Comparison of ENCODE assay signal across 7 mouse cellular contexts in genomic region chr2:152406126-152406525, GRCm38 (mm10). TPM values are rescaled to one million over a fixed set of nuclear protein-coding genes. Genes with fewer than 3 reads are reported as not detected.
DNase-seq lines count a peak whose midpoint lies in the region; ATAC-seq lines count a peak whose summit lies in the region.

No protein-coding gene starts in this region.

- H3K36me3 ChIP-seq in embryonic facial prominence, embryonic 11.5 days (replicated peaks; ENCODE audit: control insufficient read depth, insufficient read depth, low read depth, low read length): no peaks in the 10 kb centered on the region
- no peaks in the 10 kb centered on the region for H3K36me3 ChIP-seq in limb, embryonic 10.5 days
- H3K36me3 ChIP-seq in midbrain, embryonic 13.5 days: no peaks in the 10 kb centered on the region

- H3K4me1 ChIP-seq in embryonic facial prominence, embryonic 11.5 days (ENCODE audit: control insufficient read depth, insufficient read depth, low read length): peaks cover 8% of the 10 kb centered on the region
- peaks cover 39% of the 10 kb centered on the region for H3K4me1 ChIP-seq in limb, embryonic 10.5 days
- H3K4me1 ChIP-seq in midbrain, embryonic 13.5 days (replicated peaks): peaks cover 32% of the 10 kb centered on the region

- no peaks in the 10 kb centered on the region for H3K27me3 ChIP-seq in embryonic facial prominence, embryonic 11.5 days (ENCODE audit: control insufficient read depth, insufficient read depth, low read length)
- H3K27me3 ChIP-seq in limb, embryonic 10.5 days (ENCODE audit: low read depth, poor library complexity, severe bottlenecking): no peaks in the 10 kb centered on the region
- H3K27me3 ChIP-seq in midbrain, embryonic 13.5 days: no peaks in the 10 kb centered on the region

- peak; percentile 93 for ATAC-seq in embryonic facial prominence, embryonic 11.5 days (replicated peaks; ENCODE audit: insufficient number of reproducible peaks, low FRiP score, low TSS enrichment, low read depth)
- peak; percentile 97 for ATAC-seq in midbrain, embryonic 13.5 days

- H3K27ac ChIP-seq in embryonic facial prominence, embryonic 11.5 days (replicated peaks; ENCODE audit: low read depth, low read length): peak overlapping the region; percentile 16; the same call in 1 of the 2 replicates
- peak overlapping the region; percentile 77 for H3K27ac ChIP-seq in limb, embryonic 10.5 days
- peak overlapping the region; percentile 81 for H3K27ac ChIP-seq in midbrain, embryonic 13.5 days

- no peaks in the 10 kb centered on the region for H3K9me3 ChIP-seq in embryonic facial prominence, embryonic 11.5 days (replicated peaks; ENCODE audit: control insufficient read depth, low read length)
- no peaks in the 10 kb centered on the region for H3K9me3 ChIP-seq in limb, embryonic 10.5 days (replicated peaks)
- no peaks in the 10 kb centered on the region for H3K9me3 ChIP-seq in midbrain, embryonic 13.5 days

- peak; percentile 98 for DNase-seq in adrenal gland, postnatal 14 days
- DNase-seq in embryonic facial prominence, embryonic 11.5 days (ENCODE audit: low spot score): peak; percentile 98
- DNase-seq in heart, adult 11 months: peak; percentile 100
- DNase-seq in kidney, adult 18-20 months: peak; percentile 92
- peak; percentile 96 for DNase-seq in limb, embryonic 10.5 days (ENCODE audit: low spot score)
- DNase-seq in spleen, adult 12 weeks (ENCODE audit: low spot score): peak; percentile 75

- peak overlapping the region; percentile 33 for H3K4me3 ChIP-seq in embryonic facial prominence, embryonic 11.5 days (ENCODE audit: low read depth, low read length)
- H3K4me3 ChIP-seq in limb, embryonic 10.5 days: peak overlapping the region; percentile 48
- peak overlapping the region; percentile 33 for H3K4me3 ChIP-seq in midbrain, embryonic 13.5 days (replicated peaks)

- peak overlapping the region; percentile 48 for H3K4me2 ChIP-seq in embryonic facial prominence, embryonic 11.5 days (ENCODE audit: low read depth, low read length)
- peak overlapping the region; percentile 57 for H3K4me2 ChIP-seq in midbrain, embryonic 13.5 days (replicated peaks)

- 0% methylated on average over 19 of the region's 19 CpGs for WGBS in embryonic facial prominence, embryonic 11.5 days
- WGBS in limb, embryonic 10.5 days: under 1% methylated on average over 19 of the region's 19 CpGs
- WGBS in midbrain, embryonic 13.5 days: under 1% methylated on average over 19 of the region's 19 CpGs

- H3K9ac ChIP-seq in embryonic facial prominence, embryonic 11.5 days (replicated peaks; ENCODE audit: low read length): no peak overlapping the region; the same call in 1 of the 2 replicates
- H3K9ac ChIP-seq in midbrain, embryonic 13.5 days (replicated peaks): peak overlapping the region; percentile 49; the same call in 1 of the 2 replicates

RNA-seq across cellular contexts. Expression of gene Sox12, which starts 8.3 kb away (rescaled TPM):
- total RNA-seq in adrenal gland, postnatal 14 days (2021): 14.7 and 16.0 TPM in 2 replicates
- polyA plus RNA-seq in embryonic facial prominence, embryonic 11.5 days (2014; fragmentation: Nextera tagmentation; extraction: Ambion mirVana): 19.6 and 20.7 TPM in 2 replicates
- 9.9 and 11.8 TPM in 2 replicates for polyA plus RNA-seq in limb, embryonic 10.5 days (2016; fragmentation: Nextera tagmentation; extraction: Ambion mirVana)
- 18.2 and 18.5 TPM in 2 replicates for polyA plus RNA-seq in midbrain, embryonic 13.5 days (2015; fragmentation: Nextera tagmentation; extraction: Ambion mirVana)

RNA-seq across cellular contexts. Expression of gene Zcchc3, which starts 8.7 kb away (rescaled TPM):
- 8.3 and 9.9 TPM in 2 replicates for total RNA-seq in adrenal gland, postnatal 14 days (2021)
- polyA plus RNA-seq in embryonic facial prominence, embryonic 11.5 days (2014; fragmentation: Nextera tagmentation; extraction: Ambion mirVana): 61.6 and 67.7 TPM in 2 replicates
- 64.9 and 67.2 TPM in 2 replicates for polyA plus RNA-seq in limb, embryonic 10.5 days (2016; fragmentation: Nextera tagmentation; extraction: Ambion mirVana)
- 21.4 and 26.4 TPM in 2 replicates for polyA plus RNA-seq in midbrain, embryonic 13.5 days (2015; fragmentation: Nextera tagmentation; extraction: Ambion mirVana)

RNA-seq across cellular contexts. Expression of gene 6820408C15Rik, which starts 9.3 kb away (rescaled TPM):
- 0.37 and 0.38 TPM in 2 replicates for total RNA-seq in adrenal gland, postnatal 14 days (2021)
- 0.17 and 0.24 TPM in 2 replicates for polyA plus RNA-seq in embryonic facial prominence, embryonic 11.5 days (2014; fragmentation: Nextera tagmentation; extraction: Ambion mirVana)
- 0.40 and 0.61 TPM in 2 replicates for polyA plus RNA-seq in limb, embryonic 10.5 days (2016; fragmentation: Nextera tagmentation; extraction: Ambion mirVana)
- 0.39 and 1.7 TPM in 2 replicates for polyA plus RNA-seq in midbrain, embryonic 13.5 days (2015; fragmentation: Nextera tagmentation; extraction: Ambion mirVana)

RNA-seq across cellular contexts. Expression of gene Nrsn2, which starts 29.7 kb away (rescaled TPM):
- total RNA-seq in adrenal gland, postnatal 14 days (2021): 2.8 and 3.0 TPM in 2 replicates
- 3.0 and 4.2 TPM in 2 replicates for polyA plus RNA-seq in embryonic facial prominence, embryonic 11.5 days (2014; fragmentation: Nextera tagmentation; extraction: Ambion mirVana)
- 0.59 and 1.4 TPM in 2 replicates for polyA plus RNA-seq in limb, embryonic 10.5 days (2016; fragmentation: Nextera tagmentation; extraction: Ambion mirVana)
- polyA plus RNA-seq in midbrain, embryonic 13.5 days (2015; fragmentation: Nextera tagmentation; extraction: Ambion mirVana): 26.8 and 28.5 TPM in 2 replicates

RNA-seq across cellular contexts. Expression of gene Defb23, which starts 58.3 kb away (rescaled TPM):
- total RNA-seq in adrenal gland, postnatal 14 days (2021): not detected in 2 replicates
- not detected in 2 replicates for polyA plus RNA-seq in embryonic facial prominence, embryonic 11.5 days (2014; fragmentation: Nextera tagmentation; extraction: Ambion mirVana)
- polyA plus RNA-seq in limb, embryonic 10.5 days (2016; fragmentation: Nextera tagmentation; extraction: Ambion mirVana): not detected in 2 replicates
- polyA plus RNA-seq in midbrain, embryonic 13.5 days (2015; fragmentation: Nextera tagmentation; extraction: Ambion mirVana): not detected in 2 replicates

Comparison
In these comparisons a context has a peak if more than half of its experiments do, and no peak if none do; other contexts are left out.
1. Peak in every context shown above with its lines: DNase-seq, ATAC-seq, H3K4me3 ChIP-seq and H3K27ac ChIP-seq.
2. H3K27ac ChIP-seq: peak in every context shown above with its lines; median percentile 81 in midbrain, embryonic 13.5 days; 77 in limb, embryonic 10.5 days; 16 in embryonic facial prominence, embryonic 11.5 days.